Mouse (Mus musculus): ENCODE measurements around the gene Stxbp4. TPM values are rescaled to one million over a fixed set of nuclear protein-coding genes. Genes with fewer than 3 reads are reported as not detected.

Stxbp4 gene
- polyA plus RNA-seq, 2 experiments, result 11.1 to 21.8 TPM

- no peak for ATAC-seq (ENCODE audit: low FRiP score, low read depth)
- H3K4me1 ChIP-seq (ENCODE audit: control insufficient read depth, insufficient read depth, low read length), result no peaks in the 10 kb centered on the region
- no peak for TF ChIP-seq POLR2A (IDR thresholded peaks at IDR 0.05; ENCODE audit: borderline replicate concordance, extremely low read depth, insufficient read depth, insufficient read length)
- H3K4me2 ChIP-seq (replicated peaks; ENCODE audit: low read depth, low read length, severe bottlenecking), result no peak overlapping the region
- DNase-seq (ENCODE audit: low spot score), result no peak
- no peaks in the 10 kb centered on the region for H3K27me3 ChIP-seq (ENCODE audit: control insufficient read depth, insufficient read depth, low read length)
- no peak overlapping the region for H3K27ac ChIP-seq (replicated peaks; ENCODE audit: low read depth, low read length)
- H3K36me3 ChIP-seq (ENCODE audit: control insufficient read depth, insufficient read depth, low read length), result peaks cover 10% of the 10 kb centered on the region
- no peak overlapping the region for H3K4me3 ChIP-seq (replicated peaks; ENCODE audit: low read length)
- WGBS, result 93% methylated on average over 6 of the region's 6 CpGs
- no peak overlapping the region for H3K9ac ChIP-seq (ENCODE audit: low read depth, low read length, severe bottlenecking)
- H3K9me3 ChIP-seq (ENCODE audit: control insufficient read depth, low read length), result no peaks in the 10 kb centered on the region
Observed at GRCm38 (mm10) chr11:90614743-90615142, 23.1 kb downstream of the Stxbp4 start.

- no peak for TF ChIP-seq POLR2A (IDR thresholded peaks at IDR 0.05; ENCODE audit: borderline replicate concordance, extremely low read depth, insufficient read depth, insufficient read length)
- Histone ChIP-seq H3K4me3 (replicated peaks; ENCODE audit: low read length) (no peak overlapping the region), H3K4me1 (ENCODE audit: control insufficient read depth, insufficient read depth, low read length) (no peaks in the 10 kb centered on the region), H3K9ac (ENCODE audit: low read depth, low read length, severe bottlenecking) (no peak overlapping the region), H3K36me3 (ENCODE audit: control insufficient read depth, insufficient read depth, low read length) (peaks cover 8% of the 10 kb centered on the region), H3K9me3 (ENCODE audit: control insufficient read depth, low read length) (no peaks in the 10 kb centered on the region), H3K27me3 (ENCODE audit: control insufficient read depth, insufficient read depth, low read length) (no peaks in the 10 kb centered on the region), H3K27ac (replicated peaks; ENCODE audit: low read depth, low read length) (no peak overlapping the region), H3K4me2 (replicated peaks; ENCODE audit: low read depth, low read length, severe bottlenecking) (no peak overlapping the region)
- ATAC-seq (ENCODE audit: low FRiP score, low read depth), result no peak
- DNase-seq (ENCODE audit: low spot score), result no peak
Observed at GRCm38 (mm10) chr11:90612118-90612517, 25.8 kb downstream of the Stxbp4 start.

GRCm38 (mm10) chr11:90603066-90603465, 34.8 kb downstream of the Stxbp4 start:
- DNase-seq (ENCODE audit: low spot score), result no peak
- H3K36me3 ChIP-seq (ENCODE audit: control insufficient read depth, insufficient read depth, low read length), result peaks cover 35% of the 10 kb centered on the region
- 95% methylated on average over 2 of the region's 2 CpGs for WGBS

GRCm38 (mm10) chr11:90595826-90596225, 42.1 kb downstream of the Stxbp4 start:
- peak; percentile 62; the same call in 1 of the 2 replicates for ATAC-seq (ENCODE audit: low FRiP score, low read depth)
- DNase-seq (ENCODE audit: low spot score), result peak; percentile 63
- H3K9me3 ChIP-seq (ENCODE audit: control insufficient read depth, low read length), result no peaks in the 10 kb centered on the region
- H3K27ac ChIP-seq (replicated peaks; ENCODE audit: low read depth, low read length), result no peak overlapping the region
- 60% methylated on average over 1 of the region's 1 CpGs for WGBS
- H3K9ac ChIP-seq (ENCODE audit: low read depth, low read length, severe bottlenecking), result no peak overlapping the region
- H3K4me3 ChIP-seq (replicated peaks; ENCODE audit: low read length), result no peak overlapping the region
- H3K4me2 ChIP-seq (replicated peaks; ENCODE audit: low read depth, low read length, severe bottlenecking), result no peak overlapping the region
- no peaks in the 10 kb centered on the region for H3K4me1 ChIP-seq (ENCODE audit: control insufficient read depth, insufficient read depth, low read length)
- H3K27me3 ChIP-seq (ENCODE audit: control insufficient read depth, insufficient read depth, low read length), result no peaks in the 10 kb centered on the region
- no peak for TF ChIP-seq POLR2A (IDR thresholded peaks at IDR 0.05; ENCODE audit: borderline replicate concordance, extremely low read depth, insufficient read depth, insufficient read length)
- H3K36me3 ChIP-seq (ENCODE audit: control insufficient read depth, insufficient read depth, low read length), result peaks cover 31% of the 10 kb centered on the region

More at GRCm38 (mm10) chr11:90603066-90603465, 34.8 kb downstream of the Stxbp4 start:
- H3K4me1 ChIP-seq (ENCODE audit: control insufficient read depth, insufficient read depth, low read length), result no peaks in the 10 kb centered on the region
- no peak overlapping the region for H3K4me2 ChIP-seq (replicated peaks; ENCODE audit: low read depth, low read length, severe bottlenecking)
- no peak for ATAC-seq (ENCODE audit: low FRiP score, low read depth)
- no peaks in the 10 kb centered on the region for H3K27me3 ChIP-seq (ENCODE audit: control insufficient read depth, insufficient read depth, low read length)
- no peak overlapping the region for H3K27ac ChIP-seq (replicated peaks; ENCODE audit: low read depth, low read length)
- no peak for TF ChIP-seq POLR2A (IDR thresholded peaks at IDR 0.05; ENCODE audit: borderline replicate concordance, extremely low read depth, insufficient read depth, insufficient read length)
- no peak overlapping the region for H3K4me3 ChIP-seq (replicated peaks; ENCODE audit: low read length)
- H3K9ac ChIP-seq (ENCODE audit: low read depth, low read length, severe bottlenecking), result no peak overlapping the region
- no peaks in the 10 kb centered on the region for H3K9me3 ChIP-seq (ENCODE audit: control insufficient read depth, low read length)

- Histone ChIP-seq H3K4me1 (ENCODE audit: control insufficient read depth, insufficient read depth, low read length) (no peaks in the 10 kb centered on the region), H3K4me3 (replicated peaks; ENCODE audit: low read length) (no peak overlapping the region), H3K27me3 (ENCODE audit: control insufficient read depth, insufficient read depth, low read length) (no peaks in the 10 kb centered on the region), H3K9me3 (ENCODE audit: control insufficient read depth, low read length) (0 out of 2 replicates have a peak, but pooled peaks cover 3% of the 10 kb centered on the region), H3K36me3 (ENCODE audit: control insufficient read depth, insufficient read depth, low read length) (peaks cover 36% of the 10 kb centered on the region), H3K27ac (replicated peaks; ENCODE audit: low read depth, low read length) (no peak overlapping the region), H3K9ac (ENCODE audit: low read depth, low read length, severe bottlenecking) (no peak overlapping the region), H3K4me2 (replicated peaks; ENCODE audit: low read depth, low read length, severe bottlenecking) (no peak overlapping the region)
- TF ChIP-seq POLR2A (IDR thresholded peaks at IDR 0.05; ENCODE audit: borderline replicate concordance, extremely low read depth, insufficient read depth, insufficient read length), result no peak
- DNase-seq (ENCODE audit: low spot score), result no peak
- no peak for ATAC-seq (ENCODE audit: low FRiP score, low read depth)
- 90% methylated on average over 1 of the region's 1 CpGs for WGBS
Observed at GRCm38 (mm10) chr11:90590996-90591395, 46.9 kb downstream of the Stxbp4 start.

- TF ChIP-seq POLR2A (IDR thresholded peaks at IDR 0.05; ENCODE audit: borderline replicate concordance, extremely low read depth, insufficient read depth, insufficient read length), result no peak
- DNase-seq (ENCODE audit: low spot score) (no peak), ATAC-seq (ENCODE audit: low FRiP score, low read depth) (no peak)
- 97% methylated on average over 8 of the region's 8 CpGs for WGBS
- H3K27me3 ChIP-seq (ENCODE audit: control insufficient read depth, insufficient read depth, low read length), result no peaks in the 10 kb centered on the region
- H3K4me3 ChIP-seq (replicated peaks; ENCODE audit: low read length), result no peak overlapping the region
- H3K9ac ChIP-seq (ENCODE audit: low read depth, low read length, severe bottlenecking), result no peak overlapping the region
- H3K4me1 ChIP-seq (ENCODE audit: control insufficient read depth, insufficient read depth, low read length), result no peaks in the 10 kb centered on the region
- no peak overlapping the region for H3K4me2 ChIP-seq (replicated peaks; ENCODE audit: low read depth, low read length, severe bottlenecking)
- H3K9me3 ChIP-seq (ENCODE audit: control insufficient read depth, low read length), result 0 out of 2 replicates have a peak, but pooled peaks cover 3% of the 10 kb centered on the region
- no peak overlapping the region for H3K27ac ChIP-seq (replicated peaks; ENCODE audit: low read depth, low read length)
- peaks cover 29% of the 10 kb centered on the region for H3K36me3 ChIP-seq (ENCODE audit: control insufficient read depth, insufficient read depth, low read length)
Observed at GRCm38 (mm10) chr11:90586203-90586602, 51.7 kb downstream of the Stxbp4 start.
